Mouse (Mus musculus) heart, adult 10 weeks (tissue): ENCODE data around the gene Mtif3. TPM values are rescaled to one million over a fixed set of nuclear protein-coding genes. Genes with fewer than 3 reads are reported as not detected.

ENCODE experiments used
- polyA plus RNA-seq: library from polyadenylated mRNA; stranded (reverse); fragments of 350-450 nt; fragmentation: Illumina TruSeq; extraction: RNeasy Lipid Tissue Mini Kit (QIAGEN cat#74804); gene quantifications from one replicate; pipeline ENCODE4 v1.2.3, GENCODE M21; 2014; ENCODE audit warnings: low read depth, low replicate concordance

The Mtif3 gene
- polyA plus RNA-seq = 24.7 TPM

DNA sequence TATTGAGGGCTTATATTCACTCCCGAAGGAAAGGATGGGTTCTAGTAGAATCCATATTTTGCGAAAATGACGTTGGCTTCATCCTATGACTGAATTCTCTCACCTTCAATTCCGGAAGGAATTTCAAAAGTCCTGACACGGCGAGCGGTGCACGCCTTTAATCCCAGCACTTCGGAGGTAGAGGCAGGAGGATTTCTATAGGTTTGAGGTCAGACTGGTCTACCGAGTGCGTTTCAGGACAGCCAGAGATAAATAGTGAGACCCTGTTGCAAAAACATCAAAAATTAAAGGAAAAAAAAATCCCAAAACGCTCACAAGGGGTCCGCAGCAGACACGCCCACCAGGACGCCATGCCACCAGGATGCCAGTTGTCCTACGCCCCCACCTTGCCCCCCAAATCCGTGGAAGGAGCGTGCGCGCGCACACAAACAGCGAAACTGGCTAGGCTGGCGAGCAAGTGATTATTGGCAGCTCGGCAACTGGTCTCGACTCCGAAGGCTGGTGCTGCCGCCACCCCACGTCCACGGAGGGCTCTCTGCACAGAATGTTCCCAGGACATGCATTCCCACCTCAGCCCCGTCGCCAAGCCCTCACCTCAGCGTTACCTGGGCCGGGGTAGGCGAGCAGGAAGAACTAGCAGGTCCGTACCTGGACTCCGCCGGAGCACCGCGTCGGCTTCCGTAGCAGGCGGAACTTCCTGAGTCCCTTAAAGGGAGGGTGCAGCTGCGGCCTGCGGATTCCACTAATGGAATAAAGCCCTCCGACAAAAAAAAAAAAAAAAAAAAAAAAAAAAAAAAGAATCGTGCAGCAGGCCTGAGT lies at the start of gene Mtif3:
Gene Mtif3, minus strand, starts transcription at position 683 of the 819 bp plus-strand sequence.

DNA sequence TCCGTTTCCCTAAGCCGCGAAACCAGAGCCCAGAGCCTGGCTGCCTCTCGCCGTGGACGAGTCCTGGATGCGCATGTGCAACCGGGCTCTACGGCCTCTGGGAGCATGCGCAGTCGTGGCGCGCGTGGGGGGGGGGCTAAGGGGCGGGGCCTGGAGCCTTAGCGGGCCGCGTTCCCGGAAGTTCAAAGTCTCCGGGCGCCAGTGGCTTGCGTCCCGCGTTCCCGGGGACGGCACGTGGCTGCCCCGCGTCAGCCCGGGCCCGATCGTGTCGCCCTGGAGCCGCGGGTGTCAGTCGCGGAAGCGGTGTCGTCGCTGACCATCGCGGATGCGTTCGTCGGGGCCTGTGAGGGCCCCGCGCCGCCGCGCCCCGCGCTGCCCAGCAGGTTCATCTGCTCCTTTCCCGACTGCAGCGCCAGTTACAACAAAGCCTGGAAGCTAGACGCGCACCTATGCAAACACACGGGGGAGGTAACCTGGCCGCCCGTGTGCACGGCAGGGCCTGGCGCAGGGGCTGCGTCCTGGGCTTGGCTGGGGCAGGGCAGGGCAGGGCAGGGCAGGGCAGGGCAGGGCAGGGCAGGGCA lies 15.0 kb downstream of the Mtif3 start, which contains the start of gene Gtf3a:
Gene Gtf3a, plus strand, starts transcription at position 150 of the 581 bp plus-strand sequence.

Other genes starting within 250 kb of the Mtif3 start
- 15.0 TPM for gene Usp12, start 168.8 kb downstream of the Mtif3 start, polyA plus RNA-seq
- 459 TPM for gene Rpl21, start 130.9 kb downstream of the Mtif3 start, polyA plus RNA-seq
- 6.5 TPM for gene Rasl11a, start 118.7 kb downstream of the Mtif3 start, polyA plus RNA-seq
- gene Gtf3a, start 15.1 kb downstream of the Mtif3 start, polyA plus RNA-seq = 32.0 TPM
- gene Lnx2, start 112.8 kb upstream of the Mtif3 start, polyA plus RNA-seq = 8.7 TPM
- 82.8 TPM for gene Polr1d, start 113.2 kb upstream of the Mtif3 start, polyA plus RNA-seq
- not detected for gene Gsx1, start 224.9 kb upstream of the Mtif3 start, polyA plus RNA-seq